Mouse (Mus musculus): ENCODE measurements around the gene Serpini1.

DNA sequence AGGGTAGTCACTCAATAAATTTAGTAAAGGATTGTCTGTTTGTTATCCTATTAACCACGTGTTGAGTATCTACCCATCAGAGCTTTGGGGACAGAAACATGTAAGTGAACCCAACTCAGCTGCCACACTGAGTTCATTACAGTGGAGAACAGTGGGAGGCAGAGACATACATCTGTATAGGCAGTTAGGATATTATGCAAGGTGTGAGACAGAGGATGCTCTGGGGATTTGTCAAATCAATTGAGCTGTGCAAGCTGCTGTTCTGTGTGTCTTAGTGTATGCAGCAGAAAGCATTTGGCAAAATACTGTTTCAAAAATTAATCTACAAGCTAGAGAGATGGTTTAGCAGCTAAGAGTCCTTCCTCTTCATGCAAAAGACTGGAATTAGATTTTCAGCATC lies 113.1 kb downstream of the Serpini1 start:
- TF ChIP-seq CTCF (conservative IDR thresholded peaks at IDR 0.05; ENCODE audit: insufficient read depth, insufficient read length, low read depth, low read length) (no peak), POLR2A (IDR thresholded peaks at IDR 0.05; ENCODE audit: low read depth, low read length) (no peak)

Data from kidney, adult 2 months (tissue).